Mouse (Mus musculus): ENCODE measurements around the gene Zfp628. TPM values are rescaled to one million over a fixed set of nuclear protein-coding genes. Genes with fewer than 3 reads are reported as not detected.

Gene Zfp628
- polyA plus RNA-seq, 1 experiment from 2014 or later, result 3.7 TPM

- Histone ChIP-seq H3K4me3 (ENCODE audit: low read depth, low read length) (peak overlapping the region; percentile 21), H3K27me3 (ENCODE audit: control insufficient read depth, insufficient read depth, low read length) (no peaks in the 10 kb centered on the region), H3K9ac (replicated peaks; ENCODE audit: low read depth, low read length) (no peak overlapping the region), H3K27ac (ENCODE audit: low read depth, low read length) (no peak overlapping the region), H3K9me3 (ENCODE audit: control insufficient read depth, low read length) (no peaks in the 10 kb centered on the region), H3K36me3 (ENCODE audit: control insufficient read depth, insufficient read depth, low read length) (no peaks in the 10 kb centered on the region), H3K4me1 (ENCODE audit: control insufficient read depth, insufficient read depth, low read length) (no peaks in the 10 kb centered on the region), H3K4me2 (ENCODE audit: low read depth, low read length) (peak overlapping the region; percentile 27; the same call in 1 of the 2 replicates)
- peak; percentile 76 for ATAC-seq (ENCODE audit: low read depth)
- 18% methylated on average over 15 of the region's 15 CpGs for WGBS
Measured at GRCm38 (mm10) chr7:4943223-4943815, 28.3 kb downstream of the Zfp628 start.

- no peaks in the 10 kb centered on the region for H3K36me3 ChIP-seq (ENCODE audit: control insufficient read depth, insufficient read depth, low read length)
- WGBS, result 85% methylated on average over 2 of the region's 2 CpGs
- no peaks in the 10 kb centered on the region for H3K4me1 ChIP-seq (ENCODE audit: control insufficient read depth, insufficient read depth, low read length)
- H3K27ac ChIP-seq (ENCODE audit: low read depth, low read length), result no peak overlapping the region
- H3K4me2 ChIP-seq (ENCODE audit: low read depth, low read length), result no peak overlapping the region
- no peaks in the 10 kb centered on the region for H3K27me3 ChIP-seq (ENCODE audit: control insufficient read depth, insufficient read depth, low read length)
- H3K9me3 ChIP-seq (ENCODE audit: control insufficient read depth, low read length), result no peaks in the 10 kb centered on the region
- no peak for ATAC-seq (ENCODE audit: low read depth)
- no peak overlapping the region for H3K9ac ChIP-seq (replicated peaks; ENCODE audit: low read depth, low read length)
- no peak overlapping the region for H3K4me3 ChIP-seq (ENCODE audit: low read depth, low read length)
Measured at GRCm38 (mm10) chr7:4947855-4948254, 32.8 kb downstream of the Zfp628 start.

- WGBS, result 80% methylated on average over 6 of the region's 6 CpGs
- Histone ChIP-seq H3K9me3 (ENCODE audit: control insufficient read depth, low read length) (no peaks in the 10 kb centered on the region), H3K4me3 (ENCODE audit: low read depth, low read length) (no peak overlapping the region), H3K27ac (ENCODE audit: low read depth, low read length) (no peak overlapping the region), H3K4me2 (ENCODE audit: low read depth, low read length) (no peak overlapping the region), H3K27me3 (ENCODE audit: control insufficient read depth, insufficient read depth, low read length) (no peaks in the 10 kb centered on the region), H3K9ac (replicated peaks; ENCODE audit: low read depth, low read length) (no peak overlapping the region), H3K4me1 (ENCODE audit: control insufficient read depth, insufficient read depth, low read length) (no peaks in the 10 kb centered on the region), H3K36me3 (ENCODE audit: control insufficient read depth, insufficient read depth, low read length) (no peaks in the 10 kb centered on the region)
- no peak for ATAC-seq (ENCODE audit: low read depth)
Measured at GRCm38 (mm10) chr7:4948386-4948785, 33.4 kb downstream of the Zfp628 start.

GRCm38 (mm10) chr7:4950561-4951342 lies 35.7 kb downstream of the Zfp628 start:
- Histone ChIP-seq H3K27me3 (ENCODE audit: control insufficient read depth, insufficient read depth, low read length) (no peaks in the 10 kb centered on the region), H3K36me3 (ENCODE audit: control insufficient read depth, insufficient read depth, low read length) (no peaks in the 10 kb centered on the region), H3K4me2 (ENCODE audit: low read depth, low read length) (no peak overlapping the region), H3K9ac (replicated peaks; ENCODE audit: low read depth, low read length) (no peak overlapping the region), H3K4me1 (ENCODE audit: control insufficient read depth, insufficient read depth, low read length) (no peaks in the 10 kb centered on the region), H3K27ac (ENCODE audit: low read depth, low read length) (no peak overlapping the region), H3K4me3 (ENCODE audit: low read depth, low read length) (no peak overlapping the region), H3K9me3 (ENCODE audit: control insufficient read depth, low read length) (no peaks in the 10 kb centered on the region)
- 87% methylated on average over 19 of the region's 19 CpGs for WGBS
- no peak for ATAC-seq (ENCODE audit: low read depth)

- H3K4me3 ChIP-seq (ENCODE audit: low read depth, low read length), result no peak overlapping the region
- ATAC-seq (ENCODE audit: low read depth), result no peak
- H3K9me3 ChIP-seq (ENCODE audit: control insufficient read depth, low read length), result no peaks in the 10 kb centered on the region
- H3K27me3 ChIP-seq (ENCODE audit: control insufficient read depth, insufficient read depth, low read length), result no peaks in the 10 kb centered on the region
- no peaks in the 10 kb centered on the region for H3K4me1 ChIP-seq (ENCODE audit: control insufficient read depth, insufficient read depth, low read length)
- 32% methylated on average over 10 of the region's 10 CpGs for WGBS
- H3K36me3 ChIP-seq (ENCODE audit: control insufficient read depth, insufficient read depth, low read length), result no peaks in the 10 kb centered on the region
- no peak overlapping the region for H3K27ac ChIP-seq (ENCODE audit: low read depth, low read length)
- no peak overlapping the region for H3K9ac ChIP-seq (replicated peaks; ENCODE audit: low read depth, low read length)
- no peak overlapping the region for H3K4me2 ChIP-seq (ENCODE audit: low read depth, low read length)
Measured at GRCm38 (mm10) chr7:4953815-4954445, 38.9 kb downstream of the Zfp628 start.

- H3K4me2 ChIP-seq (ENCODE audit: low read depth, low read length), result no peak overlapping the region
- no peak overlapping the region for H3K27ac ChIP-seq (ENCODE audit: low read depth, low read length)
- no peak for ATAC-seq (ENCODE audit: low read depth)
- no peaks in the 10 kb centered on the region for H3K27me3 ChIP-seq (ENCODE audit: control insufficient read depth, insufficient read depth, low read length)
- H3K4me3 ChIP-seq (ENCODE audit: low read depth, low read length), result no peak overlapping the region
- no peaks in the 10 kb centered on the region for H3K9me3 ChIP-seq (ENCODE audit: control insufficient read depth, low read length)
- no peak overlapping the region for H3K9ac ChIP-seq (replicated peaks; ENCODE audit: low read depth, low read length)
- H3K4me1 ChIP-seq (ENCODE audit: control insufficient read depth, insufficient read depth, low read length), result no peaks in the 10 kb centered on the region
- no peaks in the 10 kb centered on the region for H3K36me3 ChIP-seq (ENCODE audit: control insufficient read depth, insufficient read depth, low read length)
- 87% methylated on average over 10 of the region's 10 CpGs for WGBS
Measured at GRCm38 (mm10) chr7:4957361-4957760, 42.3 kb downstream of the Zfp628 start.

GRCm38 (mm10) chr7:4963527-4963926 lies 48.5 kb downstream of the Zfp628 start:
- ATAC-seq (ENCODE audit: low read depth), result no peak
- WGBS, result 78% methylated on average over 5 of the region's 5 CpGs
- H3K36me3 ChIP-seq (ENCODE audit: control insufficient read depth, insufficient read depth, low read length), result no peaks in the 10 kb centered on the region

GRCm38 (mm10) chr7:4964272-4964671 lies 49.3 kb downstream of the Zfp628 start, which contains the start of gene Sbk2:
TSS of gene Sbk2 (minus strand) at chr7:4964406.
- ATAC-seq (ENCODE audit: low read depth), result peak; percentile 76; the same call in 1 of the 2 replicates
- H3K9ac ChIP-seq (replicated peaks; ENCODE audit: low read depth, low read length), result no peak within 1 kb of the TSS
- H3K36me3 ChIP-seq (ENCODE audit: control insufficient read depth, insufficient read depth, low read length), result no peaks in the 10 kb centered on the region
- H3K9me3 ChIP-seq (ENCODE audit: control insufficient read depth, low read length), result no peaks in the 10 kb centered on the region
- H3K4me2 ChIP-seq (ENCODE audit: low read depth, low read length), result no peak within 1 kb of the TSS
- H3K27ac ChIP-seq (ENCODE audit: low read depth, low read length), result no peak within 1 kb of the TSS
- 6% methylated on average over 10 of the region's 10 CpGs for WGBS
- no peaks in the 10 kb centered on the region for H3K27me3 ChIP-seq (ENCODE audit: control insufficient read depth, insufficient read depth, low read length)
- H3K4me3 ChIP-seq (ENCODE audit: low read depth, low read length), result no peak within 1 kb of the TSS
- H3K4me1 ChIP-seq (ENCODE audit: control insufficient read depth, insufficient read depth, low read length), result no peaks in the 10 kb centered on the region

More at GRCm38 (mm10) chr7:4963527-4963926, 48.5 kb downstream of the Zfp628 start:
- no peaks in the 10 kb centered on the region for H3K27me3 ChIP-seq (ENCODE audit: control insufficient read depth, insufficient read depth, low read length)
- no peaks in the 10 kb centered on the region for H3K4me1 ChIP-seq (ENCODE audit: control insufficient read depth, insufficient read depth, low read length)
- no peak overlapping the region for H3K27ac ChIP-seq (ENCODE audit: low read depth, low read length)
- no peak overlapping the region for H3K4me2 ChIP-seq (ENCODE audit: low read depth, low read length)
- no peak overlapping the region for H3K4me3 ChIP-seq (ENCODE audit: low read depth, low read length)
- no peak overlapping the region for H3K9ac ChIP-seq (replicated peaks; ENCODE audit: low read depth, low read length)
- no peaks in the 10 kb centered on the region for H3K9me3 ChIP-seq (ENCODE audit: control insufficient read depth, low read length)

GRCm38 (mm10) chr7:4964988-4965387 lies 50.0 kb downstream of the Zfp628 start:
- 86% methylated on average over 5 of the region's 5 CpGs for WGBS
- H3K4me2 ChIP-seq (ENCODE audit: low read depth, low read length), result no peak overlapping the region
- H3K4me1 ChIP-seq (ENCODE audit: control insufficient read depth, insufficient read depth, low read length), result no peaks in the 10 kb centered on the region
- H3K9me3 ChIP-seq (ENCODE audit: control insufficient read depth, low read length), result no peaks in the 10 kb centered on the region
- H3K36me3 ChIP-seq (ENCODE audit: control insufficient read depth, insufficient read depth, low read length), result no peaks in the 10 kb centered on the region
- no peak overlapping the region for H3K27ac ChIP-seq (ENCODE audit: low read depth, low read length)
- H3K27me3 ChIP-seq (ENCODE audit: control insufficient read depth, insufficient read depth, low read length), result no peaks in the 10 kb centered on the region
- no peak overlapping the region for H3K9ac ChIP-seq (replicated peaks; ENCODE audit: low read depth, low read length)
- no peak overlapping the region for H3K4me3 ChIP-seq (ENCODE audit: low read depth, low read length)
- ATAC-seq (ENCODE audit: low read depth), result no peak
